Mouse (Mus musculus): ENCODE measurements around the gene Mad2l2.

GRCm38 (mm10) chr4:148101801-148102527 lies 28.2 kb upstream of the Mad2l2 start:
- peak; percentile 63 for TF ChIP-seq CTCF (IDR thresholded peaks at IDR 0.05; ENCODE audit: low read depth)
- TF ChIP-seq EP300 (IDR thresholded peaks at IDR 0.05; ENCODE audit: low read depth): no peak

Data from liver, postnatal 0 days (tissue).